Mouse (Mus musculus): ENCODE results near the gene Selenbp1. TPM values are rescaled to one million over a fixed set of nuclear protein-coding genes. Genes with fewer than 3 reads are reported as not detected.
A peak's percentile ranks its signal among the peaks of the same experiment; 100 is the strongest.

The Selenbp1 gene
- total and polyA plus RNA-seq, 2 experiments, result 631 to 744 TPM

- H3K4me1 ChIP-seq (ENCODE audit: control insufficient read depth, insufficient read depth, low read length), result peaks cover 1% of the 10 kb centered on the region; the same call in 1 of the 2 replicates
- WGBS, result 57% methylated on average over 1 of the region's 1 CpGs
- TF ChIP-seq POLR2A (IDR thresholded peaks at IDR 0.05; ENCODE audit: extremely low read depth, insufficient read depth, low read length), result no peak
- no peak for TF ChIP-seq CTCF (IDR thresholded peaks at IDR 0.05; ENCODE audit: low read depth, low read length)
- no peaks in the 10 kb centered on the region for H3K36me3 ChIP-seq (ENCODE audit: control insufficient read depth, insufficient read depth, low read length)
- no peak overlapping the region for H3K9ac ChIP-seq (ENCODE audit: low read depth, low read length)
- H3K27me3 ChIP-seq (ENCODE audit: control insufficient read depth, insufficient read depth, low read length), result no peaks in the 10 kb centered on the region
- H3K79me2 ChIP-seq (ENCODE audit: control insufficient read depth, insufficient read depth, low read length), result no peaks in the 10 kb centered on the region
- H3K27ac ChIP-seq (replicated peaks; ENCODE audit: insufficient read depth, low read depth, low read length), result no peak overlapping the region
- H3K4me3 ChIP-seq (ENCODE audit: insufficient read depth, low read depth, low read length), result no peak overlapping the region
- DNase-seq (ENCODE audit: extremely low read depth, low read depth, low spot score), result no peak
Measured at GRCm38 (mm10) chr3:94906482-94906881, 26.4 kb upstream of the Selenbp1 start.

DNA sequence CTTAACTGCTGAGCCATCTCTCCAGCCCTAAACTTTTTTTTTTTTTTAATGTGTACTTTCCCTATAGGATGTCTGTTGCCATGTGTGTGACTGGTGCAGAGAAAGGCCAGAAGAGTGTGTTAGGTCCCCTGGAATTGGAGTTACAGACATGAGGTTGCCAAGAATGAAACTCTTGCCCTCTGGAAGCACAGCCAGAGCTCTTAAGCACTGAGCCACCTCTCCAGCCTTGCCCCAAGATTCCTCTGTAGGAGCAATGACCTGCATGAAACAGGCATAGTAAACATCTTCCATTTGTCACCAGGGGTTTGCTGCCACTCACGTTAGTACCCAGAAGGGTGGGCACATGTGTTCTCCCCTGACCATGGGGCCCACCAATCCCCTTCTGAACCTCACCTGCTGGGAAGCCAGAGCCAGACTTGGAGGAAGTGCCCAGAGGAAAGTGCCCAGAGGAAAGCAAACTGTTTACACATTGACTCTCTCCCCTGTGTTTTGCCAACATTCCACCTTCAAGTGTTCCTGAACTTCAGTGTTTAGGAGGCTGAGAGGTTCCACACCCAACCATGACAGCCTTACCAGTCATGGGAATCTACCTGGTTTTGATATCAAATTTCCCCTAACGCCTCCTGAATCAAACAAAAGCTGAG, 21.7 kb upstream of the Selenbp1 start:
- Histone ChIP-seq H3K4me3 (ENCODE audit: insufficient read depth, low read depth, low read length) (no peak overlapping the region), H3K79me2 (ENCODE audit: control insufficient read depth, insufficient read depth, low read length) (no peaks in the 10 kb centered on the region), H3K27ac (replicated peaks; ENCODE audit: insufficient read depth, low read depth, low read length) (no peak overlapping the region), H3K27me3 (ENCODE audit: control insufficient read depth, insufficient read depth, low read length) (no peaks in the 10 kb centered on the region), H3K4me1 (ENCODE audit: control insufficient read depth, insufficient read depth, low read length) (peaks cover 6% of the 10 kb centered on the region; the same call in 1 of the 2 replicates), H3K36me3 (ENCODE audit: control insufficient read depth, insufficient read depth, low read length) (no peaks in the 10 kb centered on the region), H3K9ac (ENCODE audit: low read depth, low read length) (no peak overlapping the region)
- TF ChIP-seq CTCF (IDR thresholded peaks at IDR 0.05; ENCODE audit: low read depth, low read length), result no peak
- TF ChIP-seq POLR2A (IDR thresholded peaks at IDR 0.05; ENCODE audit: extremely low read depth, insufficient read depth, low read length), result no peak
- WGBS, result 86% methylated on average over 2 of the region's 2 CpGs
- DNase-seq (ENCODE audit: extremely low read depth, low read depth, low spot score), result no peak

- Histone ChIP-seq H3K4me3 (ENCODE audit: insufficient read depth, low read depth, low read length) (no peak overlapping the region), H3K79me2 (ENCODE audit: control insufficient read depth, insufficient read depth, low read length) (no peaks in the 10 kb centered on the region), H3K9ac (ENCODE audit: low read depth, low read length) (no peak overlapping the region), H3K27me3 (ENCODE audit: control insufficient read depth, insufficient read depth, low read length) (no peaks in the 10 kb centered on the region), H3K4me1 (ENCODE audit: control insufficient read depth, insufficient read depth, low read length) (peaks cover 6% of the 10 kb centered on the region; the same call in 1 of the 2 replicates), H3K27ac (replicated peaks; ENCODE audit: insufficient read depth, low read depth, low read length) (peak overlapping the region; percentile 67), H3K36me3 (ENCODE audit: control insufficient read depth, insufficient read depth, low read length) (no peaks in the 10 kb centered on the region)
- peak; percentile 90 for DNase-seq (ENCODE audit: extremely low read depth, low read depth, low spot score)
- TF ChIP-seq CTCF (IDR thresholded peaks at IDR 0.05; ENCODE audit: low read depth, low read length) (no peak), POLR2A (IDR thresholded peaks at IDR 0.05; ENCODE audit: extremely low read depth, insufficient read depth, low read length) (no peak)
- WGBS, result 15% methylated on average over 5 of the region's 5 CpGs
Measured at GRCm38 (mm10) chr3:94913801-94914200, 19.1 kb upstream of the Selenbp1 start.

DNA sequence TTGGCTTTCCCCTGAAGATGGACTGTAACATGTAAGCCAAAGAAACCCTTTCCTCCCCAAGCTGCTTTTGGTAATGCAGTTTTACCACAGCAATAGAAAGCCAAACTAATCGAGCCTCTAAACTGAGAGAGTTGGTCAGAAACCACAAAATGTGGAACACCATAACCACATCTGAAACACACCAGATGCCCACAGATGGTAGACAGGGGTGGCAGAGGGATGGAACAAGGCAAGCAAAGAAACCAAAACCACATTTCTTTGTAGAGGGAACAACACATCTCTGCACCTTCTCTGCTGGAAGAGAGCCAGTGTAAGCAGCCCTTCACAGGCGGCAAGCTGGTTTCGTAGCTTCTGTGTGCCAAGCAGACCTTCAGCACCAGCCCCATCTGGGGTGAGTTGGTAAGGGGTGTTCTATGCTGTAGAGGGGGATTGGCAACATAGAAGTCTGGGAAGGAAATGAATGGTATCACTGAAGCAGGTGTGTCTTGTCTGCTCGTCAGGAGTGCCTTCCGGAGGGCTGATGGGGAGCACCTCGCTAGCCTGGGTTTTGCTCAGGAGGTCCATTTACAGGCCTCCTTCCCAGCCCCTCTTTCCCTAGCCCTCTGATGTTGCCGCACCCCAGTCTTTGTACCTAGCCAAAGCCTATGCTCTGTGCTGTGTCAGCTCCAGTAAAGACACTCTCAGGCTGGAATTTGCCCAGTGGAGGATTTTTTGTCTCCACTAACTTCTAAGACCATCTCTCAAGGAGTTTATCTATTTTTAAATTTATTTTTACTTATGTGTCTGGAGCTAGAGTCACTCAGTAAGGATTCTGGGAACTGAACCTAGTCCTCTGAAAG, 16.7 kb upstream of the Selenbp1 start:
- TF ChIP-seq CTCF (IDR thresholded peaks at IDR 0.05; ENCODE audit: low read depth, low read length), result no peak
- TF ChIP-seq POLR2A (IDR thresholded peaks at IDR 0.05; ENCODE audit: extremely low read depth, insufficient read depth, low read length), result no peak
- no peak overlapping the region for H3K27ac ChIP-seq (replicated peaks; ENCODE audit: insufficient read depth, low read depth, low read length)
- H3K79me2 ChIP-seq (ENCODE audit: control insufficient read depth, insufficient read depth, low read length), result no peaks in the 10 kb centered on the region

DNA sequence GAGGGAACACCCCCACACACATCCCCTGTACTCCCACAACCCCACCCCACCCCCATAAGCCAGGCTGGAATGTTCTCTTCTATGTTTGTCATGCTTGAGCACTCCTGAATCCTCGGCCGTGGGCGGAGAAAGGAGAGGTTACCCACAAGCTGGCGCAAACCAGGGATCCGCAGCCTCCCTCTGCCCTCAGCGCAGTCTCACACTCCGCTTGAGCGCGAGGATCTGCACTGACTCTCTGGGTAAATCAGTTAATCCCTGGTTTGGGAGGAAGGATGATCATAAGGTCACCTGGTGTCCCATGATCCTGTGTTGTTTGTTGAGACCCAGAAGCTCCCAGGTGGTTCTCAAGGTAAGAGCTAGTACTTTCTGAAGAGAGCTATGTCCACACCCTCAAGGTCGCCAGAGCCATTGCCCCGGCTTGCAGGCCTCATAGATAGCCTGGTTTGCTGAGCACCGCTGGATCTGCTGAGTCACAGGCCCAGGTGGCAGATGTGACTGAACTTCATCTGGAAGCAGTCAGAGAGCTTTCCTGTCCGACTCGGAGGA, 15.0 kb upstream of the Selenbp1 start:
- 80% methylated on average over 14 of the region's 14 CpGs for WGBS
- Histone ChIP-seq H3K27me3 (ENCODE audit: control insufficient read depth, insufficient read depth, low read length) (no peaks in the 10 kb centered on the region), H3K4me3 (ENCODE audit: insufficient read depth, low read depth, low read length) (no peak overlapping the region), H3K27ac (replicated peaks; ENCODE audit: insufficient read depth, low read depth, low read length) (no peak overlapping the region), H3K79me2 (ENCODE audit: control insufficient read depth, insufficient read depth, low read length) (no peaks in the 10 kb centered on the region), H3K9ac (ENCODE audit: low read depth, low read length) (no peak overlapping the region), H3K36me3 (ENCODE audit: control insufficient read depth, insufficient read depth, low read length) (no peaks in the 10 kb centered on the region), H3K4me1 (ENCODE audit: control insufficient read depth, insufficient read depth, low read length) (peaks cover 6% of the 10 kb centered on the region; the same call in 1 of the 2 replicates)
- TF ChIP-seq POLR2A (IDR thresholded peaks at IDR 0.05; ENCODE audit: extremely low read depth, insufficient read depth, low read length) (no peak), CTCF (IDR thresholded peaks at IDR 0.05; ENCODE audit: low read depth, low read length) (no peak)
- DNase-seq (ENCODE audit: extremely low read depth, low read depth, low spot score), result no peak

More for the DNA sequence above, 16.7 kb upstream of the Selenbp1 start:
- DNase-seq (ENCODE audit: extremely low read depth, low read depth, low spot score), result no peak
- 70% methylated on average over 7 of the region's 7 CpGs for WGBS
- H3K27me3 ChIP-seq (ENCODE audit: control insufficient read depth, insufficient read depth, low read length), result no peaks in the 10 kb centered on the region
- peaks cover 6% of the 10 kb centered on the region; the same call in 1 of the 2 replicates for H3K4me1 ChIP-seq (ENCODE audit: control insufficient read depth, insufficient read depth, low read length)
- H3K4me3 ChIP-seq (ENCODE audit: insufficient read depth, low read depth, low read length), result no peak overlapping the region
- H3K9ac ChIP-seq (ENCODE audit: low read depth, low read length), result no peak overlapping the region
- no peaks in the 10 kb centered on the region for H3K36me3 ChIP-seq (ENCODE audit: control insufficient read depth, insufficient read depth, low read length)
